In genomic region chr17:57148994-57149803, GRCm38 (mm10) we compare ENCODE assay signal across 9 mouse cellular contexts. TPM values are rescaled to one million over a fixed set of nuclear protein-coding genes. Genes with fewer than 3 reads are reported as not detected.
DNase-seq lines count a peak whose midpoint lies in the region; ATAC-seq lines count a peak whose summit lies in the region.
"Had no signal": no experiment of that assay in that cellular context is flagged by ENCODE, and none has a peak within 500 bp of the region (broad histone marks: within the 10 kb centered on the region; RNA-seq: fewer than 3 reads in every experiment).

TSS of gene Cd70 (minus strand) at chr17:57149777.

- peak within 1 kb of the TSS; percentile 41 for H3K9ac ChIP-seq in hindbrain, embryonic 15.5 days
- H3K9ac ChIP-seq in neural tube, embryonic 12.5 days: 0 out of 2 replicates have a peak within 1 kb of the TSS, but pooled peaks have one; percentile 29

- peak; percentile 58; the same call in 1 of the 2 replicates for ATAC-seq in hindbrain, embryonic 15.5 days (ENCODE audit: low FRiP score, low read depth)
- ATAC-seq in neural tube, embryonic 12.5 days (ENCODE audit: low FRiP score, low read depth): no peak; the same call in 1 of the 2 replicates

- H3K4me1 ChIP-seq in hindbrain, embryonic 15.5 days (replicated peaks): peaks cover 10% of the 10 kb centered on the region
- H3K4me1 ChIP-seq in neural tube, embryonic 12.5 days: peaks cover 5% of the 10 kb centered on the region

- 3% methylated on average over 39 of the region's 39 CpGs for WGBS in hindbrain, embryonic 15.5 days
- 3% methylated on average over 39 of the region's 39 CpGs for WGBS in neural tube, embryonic 12.5 days

- DNase-seq in cerebellum, adult 18-20 months: peak; percentile 21 to 45
- no peak for DNase-seq in cerebellum, adult 11 months
- DNase-seq in right cerebral cortex, postnatal 14 days: peak; percentile 11
- DNase-seq in right cerebral cortex, postnatal 36 days (ENCODE audit: low spot score in 2 of 2): no peak
- DNase-seq in thymus, postnatal 25 days: no peak
- no peak for DNase-seq in ovary, adult 18-20 months (ENCODE audit: low spot score)

- H3K9me3 ChIP-seq in hindbrain, embryonic 15.5 days: no peaks in the 10 kb centered on the region
- no peaks in the 10 kb centered on the region for H3K9me3 ChIP-seq in neural tube, embryonic 12.5 days

- peak within 1 kb of the TSS; percentile 38 for H3K4me3 ChIP-seq in hindbrain, embryonic 15.5 days
- H3K4me3 ChIP-seq in neural tube, embryonic 12.5 days: peak within 1 kb of the TSS; percentile 27
- H3K4me3 ChIP-seq: erythroblast, embryonic 14.5 days had no signal

- H3K36me3 ChIP-seq in hindbrain, embryonic 15.5 days: no peaks in the 10 kb centered on the region
- H3K36me3 ChIP-seq in neural tube, embryonic 12.5 days: no peaks in the 10 kb centered on the region

- H3K27ac ChIP-seq in hindbrain, embryonic 15.5 days (replicated peaks): no peak within 1 kb of the TSS
- H3K27ac ChIP-seq in neural tube, embryonic 12.5 days: no peak within 1 kb of the TSS

- H3K4me2 ChIP-seq in hindbrain, embryonic 15.5 days: peak within 1 kb of the TSS; percentile 74
- H3K4me2 ChIP-seq in neural tube, embryonic 12.5 days (replicated peaks): peak within 1 kb of the TSS; percentile 63

- peaks cover 16% of the 10 kb centered on the region for H3K27me3 ChIP-seq in hindbrain, embryonic 15.5 days
- peaks cover 32% of the 10 kb centered on the region; the same call in 1 of the 2 replicates for H3K27me3 ChIP-seq in neural tube, embryonic 12.5 days (replicated peaks)

RNA-seq across cellular contexts. Expression of gene Cd70, which starts in this region (rescaled TPM):
- 1.4 and 1.9 TPM in 2 replicates for polyA plus RNA-seq in hindbrain, embryonic 15.5 days (2015; fragmentation: Nextera tagmentation; extraction: Ambion mirVana)
- polyA plus RNA-seq in neural tube, embryonic 12.5 days (2016; fragmentation: Nextera tagmentation; extraction: Ambion mirVana): 0.24 TPM in 1 of 2 replicates, not detected in the other
- polyA plus RNA-seq: erythroblast, embryonic 14.5 days had no signal

Comparison
In these comparisons a context has a peak if more than half of its experiments do, and no peak if none do; other contexts are left out.
1. DNase-seq: peak in cerebellum, adult 18-20 months (2 of 2) and right cerebral cortex, postnatal 14 days (single experiment); none in cerebellum, adult 11 months (single experiment), right cerebral cortex, postnatal 36 days (0 of 2), thymus, postnatal 25 days (single experiment) and ovary, adult 18-20 months (single experiment).